Mouse (Mus musculus) embryonic facial prominence, embryonic 10.5 days (tissue): ENCODE results near the gene Sys1. TPM values are rescaled to one million over a fixed set of nuclear protein-coding genes. Genes with fewer than 3 reads are reported as not detected.

Experiments
- DNase-seq: peaks from one replicate; pipeline ENCODE4 v3.0.0-alpha.2; 2017; ENCODE audit warnings: low spot score
- H3K27ac ChIP-seq: fragments of 300-500 bp; sonication (generic); replicated peaks from 2 replicates; pipeline ENCODE4 v1.5.1; 2016; ENCODE audit warnings: mild to moderate bottlenecking
- H3K27me3 ChIP-seq: fragments of 300-500 bp; sonication (generic); replicated peaks from 2 replicates; pipeline ENCODE4 v1.6.1; 2016; ENCODE audit warnings: low read depth, mild to moderate bottlenecking; ENCODE audit not compliant: poor library complexity, severe bottlenecking
- H3K36me3 ChIP-seq: fragments of 300-500 bp; sonication (generic); replicated peaks from 2 replicates; pipeline ENCODE4 v1.6.1; 2016; ENCODE audit warnings: mild to moderate bottlenecking, moderate library complexity
- H3K4me1 ChIP-seq: fragments of 300-500 bp; sonication (generic); 2 replicates; pipeline ENCODE4 v1.6.1; 2016
- H3K4me3 ChIP-seq: fragments of 300-500 bp; sonication (generic); 2 replicates; pipeline ENCODE4 v1.5.1; 2016; ENCODE audit warnings: mild to moderate bottlenecking, moderate library complexity
- H3K9me3 ChIP-seq: fragments of 300-500 bp; sonication (generic); 2 replicates; pipeline ENCODE4 v1.6.1; 2016; ENCODE audit warnings: mild to moderate bottlenecking
- WGBS: fragments of 180-500 bp; shearing (Covaris S2); methylation state at CpG from one replicate; pipeline ENCODE4 v1.1.7; 2016; 5-methylcytosine and 5-hydroxymethylcytosine counted together
- polyA plus RNA-seq: library from polyadenylated mRNA; unstranded; fragments of >200 nt; fragmentation: Nextera tagmentation; extraction: Ambion mirVana; gene quantifications from 2 replicates; pipeline ENCODE4 v1.2.1, GENCODE M21; 2016

Gene Sys1
- polyA plus RNA-seq, 1 experiment from 2014 or later: 52.5 TPM

- H3K4me1 ChIP-seq: peaks cover 10% of the 10 kb centered on the region
- H3K4me3 ChIP-seq: peak overlapping the region; percentile 95
- DNase-seq: no peak
- 0 out of 2 replicates have a peak, but pooled peaks cover 4% of the 10 kb centered on the region for H3K27me3 ChIP-seq
- no peaks in the 10 kb centered on the region for H3K9me3 ChIP-seq
- H3K36me3 ChIP-seq: peaks cover 22% of the 10 kb centered on the region
- H3K27ac ChIP-seq: no peak overlapping the region
- 76% methylated on average over 1 of the region's 1 CpGs for WGBS
Observed at GRCm38 (mm10) chr2:164496331-164496730, 39.6 kb downstream of the Sys1 start.

- peaks cover 10% of the 10 kb centered on the region for H3K4me1 ChIP-seq
- H3K4me3 ChIP-seq: peak within 1 kb of the TSS; percentile 95
- H3K9me3 ChIP-seq: no peaks in the 10 kb centered on the region
- peak; percentile 90 for DNase-seq
- H3K36me3 ChIP-seq: peaks cover 29% of the 10 kb centered on the region
- H3K27ac ChIP-seq: peak within 1 kb of the TSS; percentile 86
- WGBS: 4% methylated on average over 43 of the region's 43 CpGs
- 0 out of 2 replicates have a peak, but pooled peaks cover 4% of the 10 kb centered on the region for H3K27me3 ChIP-seq
Observed at GRCm38 (mm10) chr2:164496847-164497690, 40.3 kb downstream of the Sys1 start, which contains the start of gene Pigt. Gene Pigt (plus strand): TSS chr2:164497520.

- Histone ChIP-seq H3K27me3 (0 out of 2 replicates have a peak, but pooled peaks cover 4% of the 10 kb centered on the region), H3K27ac (peak overlapping the region; percentile 86), H3K36me3 (peaks cover 36% of the 10 kb centered on the region), H3K4me1 (peaks cover 10% of the 10 kb centered on the region), H3K9me3 (no peaks in the 10 kb centered on the region), H3K4me3 (peak overlapping the region; percentile 95)
- no peak for DNase-seq
- 6% methylated on average over 21 of the region's 21 CpGs for WGBS
Observed at GRCm38 (mm10) chr2:164497691-164498268, 41.0 kb downstream of the Sys1 start.

GRCm38 (mm10) chr2:164499317-164499716 lies 42.6 kb downstream of the Sys1 start:
- Histone ChIP-seq H3K27ac (no peak overlapping the region), H3K4me3 (no peak overlapping the region), H3K9me3 (0 out of 2 replicates have a peak, but pooled peaks cover 2% of the 10 kb centered on the region), H3K4me1 (peaks cover 10% of the 10 kb centered on the region), H3K36me3 (peaks cover 52% of the 10 kb centered on the region), H3K27me3 (0 out of 2 replicates have a peak, but pooled peaks cover 2% of the 10 kb centered on the region)
- no peak for DNase-seq
- WGBS: 74% methylated on average over 5 of the region's 5 CpGs

- WGBS: 91% methylated on average over 7 of the region's 7 CpGs
- Histone ChIP-seq H3K9me3 (peaks cover 12% of the 10 kb centered on the region; the same call in 1 of the 2 replicates), H3K27ac (no peak overlapping the region), H3K4me1 (peaks cover 10% of the 10 kb centered on the region), H3K4me3 (no peak overlapping the region), H3K27me3 (no peaks in the 10 kb centered on the region), H3K36me3 (peaks cover 64% of the 10 kb centered on the region)
- DNase-seq: no peak
Observed at GRCm38 (mm10) chr2:164500511-164500910, 43.7 kb downstream of the Sys1 start.

DNA sequence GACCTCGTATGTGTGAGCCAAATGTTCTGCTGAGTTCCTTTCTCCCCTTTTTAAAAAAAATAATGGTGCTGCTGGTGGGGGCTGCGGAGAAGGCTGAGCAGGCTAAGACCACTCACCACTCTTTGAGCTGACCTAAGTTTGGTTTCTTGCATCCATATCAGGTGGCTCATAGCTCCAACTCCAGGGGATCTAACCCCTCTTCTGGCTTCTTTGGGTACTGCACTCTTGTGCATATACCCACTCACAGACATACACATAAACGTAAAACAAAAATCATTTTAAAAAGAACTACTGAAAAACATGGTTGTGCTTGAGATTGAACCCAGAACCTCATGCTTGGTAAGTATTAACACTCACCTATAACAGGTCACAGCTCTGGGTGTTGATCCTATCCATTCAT lies 48.2 kb downstream of the Sys1 start:
- 92% methylated on average over 3 of the region's 3 CpGs for WGBS
- no peaks in the 10 kb centered on the region for H3K27me3 ChIP-seq
- no peak overlapping the region for H3K27ac ChIP-seq
- no peaks in the 10 kb centered on the region for H3K4me1 ChIP-seq
- H3K36me3 ChIP-seq: peaks cover 90% of the 10 kb centered on the region
- peaks cover 12% of the 10 kb centered on the region; the same call in 1 of the 2 replicates for H3K9me3 ChIP-seq
- DNase-seq: no peak
- no peak overlapping the region for H3K4me3 ChIP-seq

DNA sequence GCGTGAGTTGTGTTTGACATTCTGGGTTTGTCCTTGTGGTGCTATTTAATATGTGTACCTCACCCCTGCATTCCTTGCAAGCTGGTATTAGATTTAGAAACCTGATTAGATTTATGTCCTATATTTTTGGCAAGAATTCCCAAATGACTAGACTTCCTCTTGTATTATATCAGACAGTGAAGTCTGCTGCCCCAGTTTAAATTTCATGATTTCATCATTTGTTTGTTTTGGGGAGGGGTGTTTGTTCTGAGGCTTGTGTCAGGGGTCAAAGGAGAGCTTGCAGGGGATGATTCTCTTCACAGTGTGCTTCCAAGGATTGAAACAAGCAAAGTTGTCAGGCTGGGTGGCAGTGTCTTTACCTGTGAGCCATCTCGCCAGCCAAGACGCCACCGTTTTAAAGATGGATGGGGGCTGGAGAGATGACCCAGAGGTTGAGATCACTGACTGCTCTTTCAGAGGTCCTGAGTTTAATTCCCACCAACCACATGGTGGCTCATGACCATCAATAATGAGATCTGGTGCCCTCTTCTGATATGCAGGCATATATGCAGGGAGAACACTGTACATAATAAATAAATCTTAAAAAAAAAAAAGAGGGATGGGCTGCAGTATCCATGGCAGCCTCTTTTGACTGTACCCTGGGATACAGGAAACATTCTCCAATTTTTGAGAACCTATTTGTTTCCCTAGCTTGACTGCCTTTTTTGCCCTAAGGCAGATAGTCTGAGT lies 49.0 kb downstream of the Sys1 start:
- H3K4me3 ChIP-seq: no peak overlapping the region
- peaks cover 12% of the 10 kb centered on the region; the same call in 1 of the 2 replicates for H3K9me3 ChIP-seq
- no peaks in the 10 kb centered on the region for H3K27me3 ChIP-seq
- peaks cover 81% of the 10 kb centered on the region for H3K36me3 ChIP-seq
- DNase-seq: no peak
- 0 out of 2 replicates have a peak, but pooled peaks cover 1% of the 10 kb centered on the region for H3K4me1 ChIP-seq
- WGBS: 93% methylated on average over 4 of the region's 4 CpGs
- no peak overlapping the region for H3K27ac ChIP-seq

DNA sequence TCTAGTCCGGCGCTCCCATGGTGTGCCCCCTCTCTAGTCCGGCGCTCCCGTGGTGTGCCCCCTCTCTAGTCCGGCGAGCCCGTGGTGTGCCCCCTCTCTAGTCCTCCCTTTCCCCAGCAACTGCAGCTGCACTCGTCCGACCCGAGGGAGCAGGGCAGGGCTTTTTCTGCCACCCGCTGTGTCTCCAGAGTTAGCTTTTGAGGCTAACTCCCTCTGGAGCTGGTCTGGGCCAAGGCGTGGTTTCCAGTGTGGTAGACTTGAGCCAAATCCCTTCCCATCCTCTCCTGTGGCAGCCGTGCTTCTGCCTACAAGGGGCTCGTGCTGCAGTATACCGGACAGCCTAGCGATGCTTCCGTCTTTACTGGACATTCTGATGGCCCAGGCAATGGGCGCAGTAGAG lies 51.0 kb downstream of the Sys1 start:
- H3K4me1 ChIP-seq: 0 out of 2 replicates have a peak, but pooled peaks cover 5% of the 10 kb centered on the region
- peaks cover 61% of the 10 kb centered on the region for H3K36me3 ChIP-seq
- H3K4me3 ChIP-seq: no peak overlapping the region
- no peaks in the 10 kb centered on the region for H3K27me3 ChIP-seq
- no peak overlapping the region for H3K27ac ChIP-seq
- DNase-seq: no peak
- 87% methylated on average over 19 of the region's 19 CpGs for WGBS
- peaks cover 12% of the 10 kb centered on the region; the same call in 1 of the 2 replicates for H3K9me3 ChIP-seq

DNA sequence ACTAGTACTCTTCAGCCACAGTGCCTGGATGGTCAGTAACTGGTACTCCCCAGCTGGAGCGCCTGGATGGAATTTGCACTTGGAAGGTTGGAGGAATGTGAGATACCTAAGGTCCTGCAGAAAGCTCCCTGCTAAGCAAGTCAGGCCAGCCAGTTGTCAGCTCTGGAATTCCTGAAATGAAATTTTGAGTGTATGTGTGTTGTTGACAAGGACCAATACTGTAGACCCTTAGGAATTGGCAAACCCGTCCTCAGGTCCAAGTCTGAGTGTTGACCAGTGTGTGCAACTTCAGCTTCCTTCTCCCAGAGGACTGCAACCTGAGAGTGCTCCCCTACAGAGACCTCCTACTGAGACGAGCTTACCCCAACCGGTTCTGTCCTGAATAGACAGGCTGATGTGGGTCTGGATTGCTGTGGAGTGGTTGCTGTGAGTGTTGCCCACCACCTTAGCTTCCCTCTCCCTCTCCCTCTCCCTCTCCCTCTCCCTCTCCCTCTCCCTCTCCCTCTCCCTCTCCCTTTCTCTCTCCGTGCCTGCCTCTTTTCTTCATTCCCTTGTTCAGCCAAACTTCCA lies 53.9 kb downstream of the Sys1 start:
- H3K4me1 ChIP-seq: 0 out of 2 replicates have a peak, but pooled peaks cover 5% of the 10 kb centered on the region
- no peak overlapping the region for H3K4me3 ChIP-seq
- peak overlapping the region; percentile 61; the same call in 1 of the 2 replicates for H3K27ac ChIP-seq
- H3K36me3 ChIP-seq: peaks cover 32% of the 10 kb centered on the region
- H3K9me3 ChIP-seq: no peaks in the 10 kb centered on the region
- H3K27me3 ChIP-seq: no peaks in the 10 kb centered on the region
- no peak for DNase-seq
- WGBS: 38% methylated on average over 5 of the region's 5 CpGs

DNA sequence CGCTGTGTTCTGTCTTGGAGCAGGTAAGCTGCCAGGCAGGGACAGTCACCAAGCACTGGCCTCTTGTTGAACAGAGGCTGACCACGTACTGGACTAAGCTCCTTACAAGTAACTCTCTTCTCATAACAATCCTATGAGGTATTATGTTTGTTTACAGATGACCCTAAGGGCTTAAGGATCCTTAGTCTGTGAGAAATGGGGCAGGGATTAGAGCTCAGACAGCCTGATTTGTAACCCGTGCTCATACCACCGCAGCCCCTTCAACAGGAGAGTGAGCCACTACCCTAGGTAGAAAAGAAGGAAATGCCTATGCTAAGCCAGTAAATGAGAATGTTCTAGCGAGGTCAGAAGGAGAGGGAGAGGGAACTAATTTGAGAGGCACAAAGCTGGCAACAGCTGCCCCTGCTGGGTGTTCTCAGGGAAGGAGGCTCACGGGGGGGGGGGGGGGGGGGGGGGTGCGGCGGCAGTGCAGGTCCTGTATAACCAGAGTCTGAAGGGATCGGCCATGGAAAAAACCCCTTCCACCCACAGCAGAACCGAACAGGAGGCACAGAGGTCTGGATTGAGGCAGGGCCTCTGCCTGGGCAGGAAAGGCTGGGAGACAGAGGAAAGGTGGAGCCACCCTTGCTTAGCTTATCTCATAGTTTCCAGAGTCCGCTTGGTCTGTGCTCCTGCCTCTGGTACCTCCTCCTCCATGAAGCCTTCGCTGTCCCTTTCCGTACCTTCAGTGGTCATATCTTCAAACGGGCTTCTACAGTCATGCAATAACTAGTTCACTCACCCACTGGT lies 55.6 kb downstream of the Sys1 start:
- Histone ChIP-seq H3K4me1 (0 out of 2 replicates have a peak, but pooled peaks cover 5% of the 10 kb centered on the region), H3K4me3 (no peak overlapping the region), H3K27ac (no peak overlapping the region), H3K36me3 (peaks cover 16% of the 10 kb centered on the region), H3K27me3 (no peaks in the 10 kb centered on the region), H3K9me3 (0 out of 2 replicates have a peak, but pooled peaks cover 5% of the 10 kb centered on the region)
- 63% methylated on average over 14 of the region's 14 CpGs for WGBS
- DNase-seq: no peak

DNA sequence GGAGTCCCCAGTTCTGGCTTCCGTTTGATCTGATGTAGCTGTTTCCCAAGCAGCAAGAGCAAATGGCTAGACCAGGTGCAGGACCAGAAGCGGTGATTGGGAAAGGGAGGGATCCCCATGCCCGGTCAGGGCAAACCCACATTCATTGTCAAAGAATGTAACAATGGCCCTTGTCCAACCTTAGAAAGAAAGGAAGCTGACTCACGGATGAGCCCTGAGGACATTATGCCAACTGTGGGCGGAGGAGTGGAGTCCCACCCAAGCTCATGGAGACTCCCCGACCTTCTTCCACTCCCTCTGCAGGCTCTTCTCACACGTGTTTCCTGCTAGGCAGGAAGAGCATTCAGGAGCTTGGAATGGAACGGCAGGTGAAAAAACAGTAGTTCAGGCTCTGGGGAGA lies 56.6 kb downstream of the Sys1 start:
- Histone ChIP-seq H3K4me1 (0 out of 2 replicates have a peak, but pooled peaks cover 5% of the 10 kb centered on the region), H3K4me3 (no peak overlapping the region), H3K27ac (no peak overlapping the region), H3K36me3 (peaks cover 6% of the 10 kb centered on the region; the same call in 1 of the 2 replicates), H3K27me3 (no peaks in the 10 kb centered on the region), H3K9me3 (0 out of 2 replicates have a peak, but pooled peaks cover 5% of the 10 kb centered on the region)
- DNase-seq: no peak
- WGBS: 73% methylated on average over 8 of the region's 8 CpGs
